Mouse (Mus musculus): ENCODE results near the gene Nr5a2. TPM values are rescaled to one million over a fixed set of nuclear protein-coding genes. Genes with fewer than 3 reads are reported as not detected.

Nr5a2 gene
- polyA plus RNA-seq, 1 experiment from 2014 or later = 1.8 TPM

GRCm38 (mm10) chr1:136927428-136927827 lies 32.8 kb downstream of the Nr5a2 start:
- no peak for ATAC-seq (ENCODE audit: low FRiP score, low read depth)
- Histone ChIP-seq H3K9me3 (no peaks in the 10 kb centered on the region), H3K4me2 (replicated peaks) (no peak overlapping the region)

GRCm38 (mm10) chr1:136926026-136926425 lies 34.2 kb downstream of the Nr5a2 start:
- ATAC-seq (ENCODE audit: low FRiP score, low read depth) = no peak
- no peak overlapping the region for H3K9ac ChIP-seq
- WGBS = 13% methylated on average over 3 of the region's 3 CpGs
- no peak overlapping the region for H3K4me2 ChIP-seq (replicated peaks)
- H3K4me1 ChIP-seq = no peaks in the 10 kb centered on the region
- H3K27ac ChIP-seq = no peak overlapping the region
- H3K4me3 ChIP-seq = no peak overlapping the region
- no peaks in the 10 kb centered on the region for H3K27me3 ChIP-seq (replicated peaks)
- H3K36me3 ChIP-seq = no peaks in the 10 kb centered on the region
- no peaks in the 10 kb centered on the region for H3K9me3 ChIP-seq

More at GRCm38 (mm10) chr1:136927428-136927827, 32.8 kb downstream of the Nr5a2 start:
- no peak overlapping the region for H3K4me3 ChIP-seq
- WGBS = 70% methylated on average over 9 of the region's 9 CpGs
- no peaks in the 10 kb centered on the region for H3K27me3 ChIP-seq (replicated peaks)
- no peak overlapping the region for H3K9ac ChIP-seq
- no peak overlapping the region for H3K27ac ChIP-seq
- no peaks in the 10 kb centered on the region for H3K4me1 ChIP-seq
- H3K36me3 ChIP-seq = no peaks in the 10 kb centered on the region

- H3K36me3 ChIP-seq = no peaks in the 10 kb centered on the region
- WGBS = 87% methylated on average over 4 of the region's 4 CpGs
- H3K9ac ChIP-seq = no peak overlapping the region
- no peak overlapping the region for H3K4me3 ChIP-seq
- no peak overlapping the region for H3K27ac ChIP-seq
- no peak overlapping the region for H3K4me2 ChIP-seq (replicated peaks)
- H3K4me1 ChIP-seq = no peaks in the 10 kb centered on the region
- H3K27me3 ChIP-seq (replicated peaks) = no peaks in the 10 kb centered on the region
- no peaks in the 10 kb centered on the region for H3K9me3 ChIP-seq
- no peak for ATAC-seq (ENCODE audit: low FRiP score, low read depth)
Observed at GRCm38 (mm10) chr1:136920089-136920488, 40.2 kb downstream of the Nr5a2 start.

- Histone ChIP-seq H3K36me3 (no peaks in the 10 kb centered on the region), H3K4me1 (no peaks in the 10 kb centered on the region), H3K9ac (no peak overlapping the region), H3K27me3 (replicated peaks) (no peaks in the 10 kb centered on the region), H3K9me3 (no peaks in the 10 kb centered on the region), H3K4me3 (no peak overlapping the region), H3K27ac (no peak overlapping the region), H3K4me2 (replicated peaks) (no peak overlapping the region)
- no peak for ATAC-seq (ENCODE audit: low FRiP score, low read depth)
- WGBS = 76% methylated on average over 9 of the region's 9 CpGs
Observed at GRCm38 (mm10) chr1:136918791-136919190, 41.5 kb downstream of the Nr5a2 start.

GRCm38 (mm10) chr1:136915438-136915837 lies 44.8 kb downstream of the Nr5a2 start:
- Histone ChIP-seq H3K36me3 (no peaks in the 10 kb centered on the region), H3K4me3 (no peak overlapping the region), H3K4me1 (no peaks in the 10 kb centered on the region), H3K9ac (no peak overlapping the region), H3K27ac (no peak overlapping the region), H3K27me3 (replicated peaks) (no peaks in the 10 kb centered on the region), H3K4me2 (replicated peaks) (no peak overlapping the region), H3K9me3 (no peaks in the 10 kb centered on the region)
- no peak for ATAC-seq (ENCODE audit: low FRiP score, low read depth)
- 57% methylated on average over 11 of the region's 11 CpGs for WGBS

GRCm38 (mm10) chr1:136911996-136912395 lies 48.3 kb downstream of the Nr5a2 start:
- no peaks in the 10 kb centered on the region for H3K9me3 ChIP-seq
- no peak overlapping the region for H3K4me3 ChIP-seq
- ATAC-seq (ENCODE audit: low FRiP score, low read depth) = no peak
- WGBS = 59% methylated on average over 10 of the region's 10 CpGs
- H3K27ac ChIP-seq = no peak overlapping the region
- H3K27me3 ChIP-seq (replicated peaks) = no peaks in the 10 kb centered on the region
- H3K9ac ChIP-seq = no peak overlapping the region
- no peaks in the 10 kb centered on the region for H3K36me3 ChIP-seq
- H3K4me1 ChIP-seq = no peaks in the 10 kb centered on the region
- H3K4me2 ChIP-seq (replicated peaks) = no peak overlapping the region

GRCm38 (mm10) chr1:136911594-136911860 lies 48.7 kb downstream of the Nr5a2 start:
- H3K4me2 ChIP-seq (replicated peaks) = no peak overlapping the region
- ATAC-seq (ENCODE audit: low FRiP score, low read depth) = no peak
- 88% methylated on average over 2 of the region's 2 CpGs for whole genome bisulfite sequencing
- no peaks in the 10 kb centered on the region for H3K36me3 ChIP-seq
- H3K9ac ChIP-seq = no peak overlapping the region
- H3K4me1 ChIP-seq = no peaks in the 10 kb centered on the region
- no peak overlapping the region for H3K4me3 ChIP-seq
- H3K27ac ChIP-seq = no peak overlapping the region
- no peaks in the 10 kb centered on the region for H3K9me3 ChIP-seq
- H3K27me3 ChIP-seq (replicated peaks) = no peaks in the 10 kb centered on the region

- H3K9me3 ChIP-seq = no peaks in the 10 kb centered on the region
- H3K4me3 ChIP-seq = no peak overlapping the region
- ATAC-seq (ENCODE audit: low FRiP score, low read depth) = no peak
- H3K36me3 ChIP-seq = no peaks in the 10 kb centered on the region
- no peak overlapping the region for H3K9ac ChIP-seq
- 79% methylated on average over 12 of the region's 12 CpGs for WGBS
- no peak overlapping the region for H3K4me2 ChIP-seq (replicated peaks)
- no peaks in the 10 kb centered on the region for H3K4me1 ChIP-seq
- no peaks in the 10 kb centered on the region for H3K27me3 ChIP-seq (replicated peaks)
- no peak overlapping the region for H3K27ac ChIP-seq
Observed at GRCm38 (mm10) chr1:136910741-136911593, 49.3 kb downstream of the Nr5a2 start.

GRCm38 (mm10) chr1:136910144-136910543 lies 50.1 kb downstream of the Nr5a2 start:
- Histone ChIP-seq H3K9me3 (no peaks in the 10 kb centered on the region), H3K36me3 (no peaks in the 10 kb centered on the region), H3K27ac (no peak overlapping the region), H3K4me1 (no peaks in the 10 kb centered on the region), H3K27me3 (replicated peaks) (no peaks in the 10 kb centered on the region), H3K4me2 (replicated peaks) (no peak overlapping the region), H3K9ac (no peak overlapping the region), H3K4me3 (no peak overlapping the region)
- ATAC-seq (ENCODE audit: low FRiP score, low read depth) = no peak
- WGBS = 87% methylated on average over 12 of the region's 12 CpGs

GRCm38 (mm10) chr1:136909494-136910037 lies 50.7 kb downstream of the Nr5a2 start:
- Histone ChIP-seq H3K4me3 (no peak overlapping the region), H3K9ac (no peak overlapping the region), H3K27ac (no peak overlapping the region), H3K4me2 (replicated peaks) (no peak overlapping the region), H3K9me3 (no peaks in the 10 kb centered on the region), H3K4me1 (no peaks in the 10 kb centered on the region), H3K36me3 (no peaks in the 10 kb centered on the region), H3K27me3 (replicated peaks) (no peaks in the 10 kb centered on the region)
- no peak for ATAC-seq (ENCODE audit: low FRiP score, low read depth)
- WGBS = 83% methylated on average over 6 of the region's 6 CpGs

- no peak overlapping the region for H3K27ac ChIP-seq
- H3K4me2 ChIP-seq (replicated peaks) = no peak overlapping the region
- no peaks in the 10 kb centered on the region for H3K9me3 ChIP-seq
- H3K4me1 ChIP-seq = 0 out of 2 replicates have a peak, but pooled peaks cover 6% of the 10 kb centered on the region
- ATAC-seq (ENCODE audit: low FRiP score, low read depth) = no peak
- no peak overlapping the region for H3K9ac ChIP-seq
- no peak overlapping the region for H3K4me3 ChIP-seq
- 89% methylated on average over 4 of the region's 4 CpGs for WGBS
- H3K27me3 ChIP-seq (replicated peaks) = no peaks in the 10 kb centered on the region
- H3K36me3 ChIP-seq = no peaks in the 10 kb centered on the region
Observed at GRCm38 (mm10) chr1:136898130-136898529, 62.1 kb downstream of the Nr5a2 start.

- 0 out of 2 replicates have a peak, but pooled peaks cover 6% of the 10 kb centered on the region for H3K4me1 ChIP-seq
- H3K9ac ChIP-seq = no peak overlapping the region
- no peak overlapping the region for H3K4me3 ChIP-seq
- H3K9me3 ChIP-seq = no peaks in the 10 kb centered on the region
- no peak overlapping the region for H3K4me2 ChIP-seq (replicated peaks)
- no peak for ATAC-seq (ENCODE audit: low FRiP score, low read depth)
- H3K36me3 ChIP-seq = no peaks in the 10 kb centered on the region
- 43% methylated on average over 6 of the region's 6 CpGs for WGBS
- H3K27ac ChIP-seq = no peak overlapping the region
- no peaks in the 10 kb centered on the region for H3K27me3 ChIP-seq (replicated peaks)
Observed at GRCm38 (mm10) chr1:136896351-136896750, 63.9 kb downstream of the Nr5a2 start.

GRCm38 (mm10) chr1:136895877-136896276 lies 64.4 kb downstream of the Nr5a2 start:
- H3K4me1 ChIP-seq = 0 out of 2 replicates have a peak, but pooled peaks cover 6% of the 10 kb centered on the region
- H3K9ac ChIP-seq = no peak overlapping the region
- H3K36me3 ChIP-seq = no peaks in the 10 kb centered on the region
- ATAC-seq (ENCODE audit: low FRiP score, low read depth) = no peak
- no peak overlapping the region for H3K4me2 ChIP-seq (replicated peaks)
- 88% methylated on average over 8 of the region's 8 CpGs for WGBS
- no peak overlapping the region for H3K4me3 ChIP-seq
- H3K9me3 ChIP-seq = no peaks in the 10 kb centered on the region
- H3K27me3 ChIP-seq (replicated peaks) = no peaks in the 10 kb centered on the region
- no peak overlapping the region for H3K27ac ChIP-seq

All from neural tube, embryonic 12.5 days (tissue).